Mouse (Mus musculus) G1E (cell line): ENCODE data around the gene Foxo3.

Experiments
- CTCF ChIP-seq: IDR thresholded peaks from 2 replicates; pipeline ENCODE4 v1.5.1; 2012; ENCODE audit warnings: low read depth, low read length, inconsistent platforms, mixed read lengths
- POLR2AphosphoS5 ChIP-seq: IDR thresholded peaks from 2 replicates; pipeline ENCODE4 v1.6.1; 2012; ENCODE audit warnings: low read depth, low read length, inconsistent platforms; ENCODE audit not compliant: insufficient replicate concordance
- TAL1 ChIP-seq: conservative IDR thresholded peaks from 2 replicates; pipeline ENCODE4 v1.6.1; 2012; ENCODE audit warnings: low read depth, low read length, inconsistent platforms, mixed read lengths

- no peak for TF ChIP-seq CTCF
- TF ChIP-seq POLR2AphosphoS5, result no peak
- no peak for TF ChIP-seq TAL1
Observed at GRCm38 (mm10) chr10:42237556-42237955, 39.0 kb downstream of the Foxo3 start.
